Mouse (Mus musculus) liver, embryonic 14.5 days (tissue): ENCODE data around the gene Vamp1.
A peak's percentile ranks its signal among the peaks of the same experiment; 100 is the strongest.

Experiments
- CTCF ChIP-seq: IDR thresholded peaks from 2 replicates; pipeline ENCODE4 v1.5.1; 2016; ENCODE audit warnings: antibody characterized with exemption, low read depth, control low read depth
- EP300 ChIP-seq: IDR thresholded peaks from 2 replicates; pipeline ENCODE4 v1.6.1; 2016; ENCODE audit warnings: antibody characterized with exemption, low read depth

- peak; percentile 88 for TF ChIP-seq CTCF
- 0 out of 2 replicates have a peak, but pooled peaks have one; percentile 20 for TF ChIP-seq EP300
These were observed 56.3 kb downstream of the Vamp1 start for GRCm38 (mm10) chr6:125271455-125272227.
